Mouse (Mus musculus): ENCODE data around the gene Luc7l3. TPM values are rescaled to one million over a fixed set of nuclear protein-coding genes. Genes with fewer than 3 reads are reported as not detected.

Luc7l3 gene
- 72.0 TPM for polyA plus RNA-seq (2017; shearing (Covaris generic))

GRCm38 (mm10) chr11:94321931-94322400 is at the start of gene Luc7l3:
Luc7l3 (minus strand) TSS chr11:94321988.

GRCm38 (mm10) chr11:94327693-94328643 is 6.2 kb upstream of the Luc7l3 start, which contains the start of gene Ankrd40:
Ankrd40 (plus strand) TSS chr11:94328001.

GRCm38 (mm10) chr11:94281199-94282181 is 40.3 kb downstream of the Luc7l3 start, which contains the start of gene Gm21885:
Gm21885 (plus strand) TSS chr11:94281873.

GRCm38 (mm10) chr11:94245955-94246788 is 75.6 kb downstream of the Luc7l3 start, which contains the start of gene Wfikkn2:
Wfikkn2 (minus strand) TSS chr11:94246005.

Other genes with a start within 250 kb of the Luc7l3 start
- 208 TPM for gene Tob1, start 110.5 kb downstream of the Luc7l3 start, polyA plus RNA-seq (2017; shearing (Covaris generic))
- gene Wfikkn2, start 76.0 kb downstream of the Luc7l3 start, polyA plus RNA-seq (2017; shearing (Covaris generic)), result 3.3 TPM
- not detected for gene Gm21885, start 40.1 kb downstream of the Luc7l3 start, polyA plus RNA-seq (2017; shearing (Covaris generic))
- gene Ankrd40, start 6.0 kb upstream of the Luc7l3 start, polyA plus RNA-seq (2017; shearing (Covaris generic)), result 44.6 TPM
- gene Abcc3, start 71.0 kb upstream of the Luc7l3 start, polyA plus RNA-seq (2017; shearing (Covaris generic)), result 2.1 TPM
- gene Cacna1g, start 152.2 kb upstream of the Luc7l3 start, polyA plus RNA-seq (2017; shearing (Covaris generic)), result 0.07 TPM
- not detected for gene Spata20, start 164.2 kb upstream of the Luc7l3 start, polyA plus RNA-seq (2017; shearing (Covaris generic))
- gene Epn3, start 178.0 kb upstream of the Luc7l3 start, polyA plus RNA-seq (2017; shearing (Covaris generic)), result not detected
- gene Mycbpap, start 199.8 kb upstream of the Luc7l3 start, polyA plus RNA-seq (2017; shearing (Covaris generic)), result not detected
- gene Rsad1, start 227.3 kb upstream of the Luc7l3 start, polyA plus RNA-seq (2017; shearing (Covaris generic)), result 1.4 TPM
- 0.30 TPM for gene Chad, start 243.1 kb upstream of the Luc7l3 start, polyA plus RNA-seq (2017; shearing (Covaris generic))

All from effector memory CD4-positive, alpha-beta T cell, adult 7 months (primary cell).